Mouse (Mus musculus): ENCODE data around the gene Cep128.
"Not testable (repeated sequence)": the region's sequence is repeated elsewhere in the genome, so short reads cannot be mapped to it uniquely, and the experiment has no call there.

Cep128 gene

GRCm38 (mm10) chr12:91384281-91385017 lies at the start of gene Cep128, which contains the start of gene Tshr:
Gene Cep128 (minus strand): TSS chr12:91384409.
Gene Tshr (plus strand): TSS chr12:91384563.
- DNase-seq (ENCODE audit: low spot score) = peak; percentile 69

GRCm38 (mm10) chr12:91427129-91427528 lies 42.9 kb upstream of the Cep128 start:
- no peak for DNase-seq (ENCODE audit: low spot score)

GRCm38 (mm10) chr12:91426499-91426898 lies 42.3 kb upstream of the Cep128 start:
- no peak for DNase-seq (ENCODE audit: low spot score)

GRCm38 (mm10) chr12:91423125-91423820 lies 39.1 kb upstream of the Cep128 start:
- peak; percentile 25 for DNase-seq (ENCODE audit: low spot score)

- DNase-seq (ENCODE audit: low spot score) = no peak
Measured at GRCm38 (mm10) chr12:91421272-91421671, 37.1 kb upstream of the Cep128 start.

GRCm38 (mm10) chr12:91418791-91419190 lies 34.6 kb upstream of the Cep128 start:
- DNase-seq (ENCODE audit: low spot score) = peak; percentile 60

- no peak for DNase-seq (ENCODE audit: low spot score)
Measured at GRCm38 (mm10) chr12:91416828-91417227, 32.6 kb upstream of the Cep128 start.

- no peak for DNase-seq (ENCODE audit: low spot score)
Measured at GRCm38 (mm10) chr12:91415112-91415511, 30.9 kb upstream of the Cep128 start.

GRCm38 (mm10) chr12:91412461-91413182 lies 28.4 kb upstream of the Cep128 start:
- DNase-seq (ENCODE audit: low spot score) = no peak

GRCm38 (mm10) chr12:91410306-91410705 lies 26.1 kb upstream of the Cep128 start:
- DNase-seq (ENCODE audit: low spot score) = no peak

GRCm38 (mm10) chr12:91401049-91401352 lies 16.8 kb upstream of the Cep128 start:
- DNase-seq (ENCODE audit: low spot score) = no peak

GRCm38 (mm10) chr12:91400232-91401048 lies 16.2 kb upstream of the Cep128 start:
- DNase-seq (ENCODE audit: low spot score) = peak; percentile 66

GRCm38 (mm10) chr12:91383516-91384264 lies 519 bp downstream of the Cep128 start:
- no peak for DNase-seq (ENCODE audit: low spot score)

- DNase-seq (ENCODE audit: low spot score) = no peak
Measured at GRCm38 (mm10) chr12:91369173-91369572, 15.0 kb downstream of the Cep128 start.

GRCm38 (mm10) chr12:91353783-91354182 lies 30.4 kb downstream of the Cep128 start:
- DNase-seq (ENCODE audit: low spot score) = no peak

GRCm38 (mm10) chr12:91338656-91339055 lies 45.6 kb downstream of the Cep128 start:
- DNase-seq (ENCODE audit: low spot score) = not testable (repeated sequence)

GRCm38 (mm10) chr12:91327527-91327926 lies 56.7 kb downstream of the Cep128 start:
- DNase-seq (ENCODE audit: low spot score) = no peak

GRCm38 (mm10) chr12:91326104-91326503 lies 58.1 kb downstream of the Cep128 start:
- DNase-seq (ENCODE audit: low spot score) = peak; percentile 42

- DNase-seq (ENCODE audit: low spot score) = no peak
Measured at GRCm38 (mm10) chr12:91315026-91315425, 69.2 kb downstream of the Cep128 start.

- no peak for DNase-seq (ENCODE audit: low spot score)
Measured at GRCm38 (mm10) chr12:91313974-91314587, 70.1 kb downstream of the Cep128 start.

- no peak for DNase-seq (ENCODE audit: low spot score)
Measured at GRCm38 (mm10) chr12:91312591-91312990, 71.6 kb downstream of the Cep128 start.
